Mouse (Mus musculus) myocyte (in vitro differentiated cells): ENCODE data around the gene Olfr1179.

Experiments used
- POLR2A ChIP-seq: IDR thresholded peaks from one replicate; pipeline ENCODE4 v1.6.1; 2011; ENCODE audit warnings: low read depth, mild to moderate bottlenecking, control low read depth, moderate library complexity; ENCODE audit not compliant: insufficient read length
- TCF12 ChIP-seq: IDR thresholded peaks from one replicate; pipeline ENCODE4 v1.6.1; 2011; ENCODE audit warnings: mild to moderate bottlenecking, control low read depth; ENCODE audit not compliant: poor library complexity, insufficient read depth, severe bottlenecking
- USF1 ChIP-seq: IDR thresholded peaks from one replicate; pipeline ENCODE4 v1.6.1; 2011; ENCODE audit warnings: low read depth, mild to moderate bottlenecking, control low read depth, moderate library complexity

DNA sequence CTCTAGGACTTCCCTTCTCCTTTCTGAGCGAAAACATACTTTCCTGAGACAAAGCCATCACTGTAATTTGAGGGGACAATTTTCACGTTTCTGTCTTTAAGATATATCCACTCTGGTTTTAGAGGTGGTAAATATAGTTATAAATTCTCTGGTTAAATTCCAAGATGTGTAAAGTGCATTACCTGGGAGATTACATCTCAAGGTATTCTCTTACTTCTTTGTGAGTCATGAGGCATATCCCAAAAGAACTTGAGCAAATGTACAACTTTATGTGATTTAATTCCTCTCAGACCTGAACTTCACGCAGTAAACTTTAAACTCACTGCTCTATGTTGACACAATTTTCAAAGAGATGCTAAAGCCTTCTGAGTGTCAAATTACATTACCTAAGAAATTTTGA is at the start of gene Olfr1179:
- TF ChIP-seq POLR2A: no peak
- no peak for TF ChIP-seq USF1
- TF ChIP-seq TCF12: no peak
